Mouse (Mus musculus) spleen, embryonic (tissue): Measurements from ENCODE around the gene Relt.

Experiments used
- CTCF ChIA-PET: fragments of 350-600 bp; sonication (Branson Sonifier 250); formaldehyde crosslinking; loops from one replicate; lab custom pipeline; 2022; lab: Charles Lee

Relt gene

DNA sequence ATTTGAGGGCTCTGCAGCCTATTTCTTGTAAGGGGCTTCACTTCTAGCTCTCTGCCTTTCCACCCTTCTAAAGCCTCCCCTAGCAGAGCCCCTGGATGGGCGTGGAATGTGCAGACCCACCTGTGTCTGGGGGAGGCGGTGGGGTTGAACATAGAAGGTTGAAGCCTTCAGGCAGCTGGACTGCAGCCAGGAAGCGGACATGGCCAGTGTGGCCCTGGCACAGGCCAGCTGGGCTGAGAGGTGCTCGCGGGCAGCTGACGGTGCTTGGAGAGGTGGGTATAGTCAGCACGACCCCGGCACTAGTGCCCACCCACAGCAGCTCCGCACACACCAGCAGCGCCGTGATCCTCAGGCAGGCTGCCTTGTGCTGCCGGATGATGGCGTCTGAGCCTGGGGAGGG, 13.0 kb upstream of the Relt start:
- CTCF ChIA-PET: no interaction called here

DNA sequence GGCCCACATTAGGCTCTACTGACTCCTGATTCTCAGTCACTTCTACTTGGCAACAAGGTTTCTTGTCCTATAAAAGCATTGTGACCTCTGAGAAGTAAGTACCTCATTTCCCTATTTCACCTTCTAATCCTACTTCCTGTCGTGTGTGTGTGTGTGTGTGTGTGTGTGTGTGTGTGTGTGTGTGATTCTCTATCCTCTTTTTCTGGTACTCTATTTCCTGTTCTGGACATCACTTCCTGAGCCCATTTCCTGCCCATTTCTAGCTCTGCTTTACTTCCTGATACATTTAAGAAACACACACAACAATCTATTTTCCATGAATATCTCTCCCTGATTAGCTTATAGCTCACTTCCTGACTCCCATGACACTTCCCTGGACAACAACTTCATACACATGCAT, 12.6 kb upstream of the Relt start:
- CTCF ChIA-PET: interaction anchor here (1.1 kb wide), 1 partner anchor 8 kb away, joined by 5 read pairs; no protein-coding TSS in a partner anchor

DNA sequence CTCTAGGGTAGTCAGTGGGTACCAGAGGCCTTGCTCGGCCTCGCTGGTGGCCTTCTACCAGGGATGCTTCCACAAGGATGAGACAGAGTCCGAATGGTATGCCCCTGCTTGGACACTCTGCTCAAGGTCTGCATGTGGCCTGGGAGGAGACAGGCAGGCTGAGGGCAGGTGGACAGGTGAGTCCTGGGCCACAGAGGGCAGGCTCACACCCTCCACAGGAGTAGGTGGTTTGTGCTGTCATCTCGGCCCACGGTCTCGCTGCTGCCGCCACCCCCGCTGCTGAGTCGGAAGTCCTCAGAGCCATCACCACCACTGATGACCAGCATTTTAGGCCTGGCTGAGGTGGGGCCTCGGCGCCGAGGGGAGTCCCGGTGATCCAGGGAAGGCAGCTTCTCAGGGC, 10.0 kb upstream of the Relt start:
- CTCF ChIA-PET: no interaction called here

GRCm38 (mm10) chr7:100871892-100872291, 8.6 kb upstream of the Relt start:
- CTCF ChIA-PET: no interaction called here

- CTCF ChIA-PET: no interaction called here
These were observed 8.1 kb upstream of the Relt start for GRCm38 (mm10) chr7:100871355-100871754.

- CTCF ChIA-PET: interaction anchor here (1.3 to 2.8 kb wide), 2 partner anchors 14 to 21 kb away, joined by 7 to 13 read pairs; no protein-coding TSS in a partner anchor
These were observed 6.8 kb upstream of the Relt start for GRCm38 (mm10) chr7:100869877-100870629.

- CTCF ChIA-PET: interaction anchor here (1.1 to 2.8 kb wide), 3 partner anchors 13 to 19 kb away, joined by 4 to 13 read pairs (median 7); no protein-coding TSS in a partner anchor
These were observed 5.3 kb upstream of the Relt start for GRCm38 (mm10) chr7:100868551-100868950.

DNA sequence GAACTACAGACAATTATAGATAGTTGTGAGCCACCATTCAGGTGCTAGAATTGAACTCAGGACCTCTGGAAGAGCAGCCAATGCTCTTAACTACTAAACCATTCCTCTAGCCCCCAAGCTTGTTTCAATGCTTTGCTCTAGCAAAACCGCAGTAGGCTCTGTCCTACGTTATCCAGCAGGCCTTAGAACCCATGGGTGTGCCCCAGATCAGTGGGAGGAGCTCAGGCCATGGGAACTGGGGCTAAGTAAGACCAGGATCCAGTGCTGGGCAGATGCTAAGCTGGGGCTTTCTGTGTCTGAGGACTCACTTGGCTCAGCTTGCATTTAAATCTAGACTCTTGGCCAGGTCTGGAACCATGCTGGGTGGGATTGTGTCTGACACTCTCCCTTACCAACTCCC, 4.3 kb upstream of the Relt start:
- CTCF ChIA-PET: interaction anchor here (0.8 to 2.8 kb wide), 3 partner anchors 12 to 45 kb away, joined by 3 to 13 read pairs (median 4); no protein-coding TSS in a partner anchor

- CTCF ChIA-PET: no interaction called here
These were observed 3.4 kb upstream of the Relt start for GRCm38 (mm10) chr7:100866675-100867074.

- CTCF ChIA-PET: interaction anchor here (1.0 kb wide), 1 partner anchor 14 kb away, joined by 3 read pairs; no protein-coding TSS in a partner anchor
These were observed 893 bp downstream of the Relt start for GRCm38 (mm10) chr7:100862353-100862752.

DNA sequence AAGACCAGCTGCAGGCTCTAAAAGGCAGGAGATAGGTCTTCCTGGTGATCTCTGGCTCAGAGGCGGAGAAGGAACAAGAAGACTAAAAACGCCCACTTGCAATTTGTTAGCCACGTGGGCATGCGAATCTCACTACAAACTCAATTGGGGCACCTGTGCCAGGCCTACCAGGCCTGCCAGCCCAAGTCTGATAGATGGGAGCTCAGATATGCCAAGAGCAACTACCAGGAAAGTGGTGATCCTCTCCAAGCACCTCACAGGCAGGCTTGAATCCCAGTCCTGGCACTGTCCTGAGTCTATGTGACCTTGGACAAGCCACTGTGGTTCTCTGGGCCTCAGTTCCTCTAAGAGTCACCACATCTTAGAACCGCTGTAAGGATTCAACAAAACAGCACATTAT, 2.0 kb downstream of the Relt start:
- CTCF ChIA-PET: interaction anchor here (0.5 kb wide), 1 partner anchor 1766 kb away, joined by 4 read pairs; no protein-coding TSS in a partner anchor

GRCm38 (mm10) chr7:100860450-100860849, 2.8 kb downstream of the Relt start:
- CTCF ChIA-PET: interaction anchor here (1.1 kb wide), 1 partner anchor 11 kb away, joined by 3 read pairs; no protein-coding TSS in a partner anchor

DNA sequence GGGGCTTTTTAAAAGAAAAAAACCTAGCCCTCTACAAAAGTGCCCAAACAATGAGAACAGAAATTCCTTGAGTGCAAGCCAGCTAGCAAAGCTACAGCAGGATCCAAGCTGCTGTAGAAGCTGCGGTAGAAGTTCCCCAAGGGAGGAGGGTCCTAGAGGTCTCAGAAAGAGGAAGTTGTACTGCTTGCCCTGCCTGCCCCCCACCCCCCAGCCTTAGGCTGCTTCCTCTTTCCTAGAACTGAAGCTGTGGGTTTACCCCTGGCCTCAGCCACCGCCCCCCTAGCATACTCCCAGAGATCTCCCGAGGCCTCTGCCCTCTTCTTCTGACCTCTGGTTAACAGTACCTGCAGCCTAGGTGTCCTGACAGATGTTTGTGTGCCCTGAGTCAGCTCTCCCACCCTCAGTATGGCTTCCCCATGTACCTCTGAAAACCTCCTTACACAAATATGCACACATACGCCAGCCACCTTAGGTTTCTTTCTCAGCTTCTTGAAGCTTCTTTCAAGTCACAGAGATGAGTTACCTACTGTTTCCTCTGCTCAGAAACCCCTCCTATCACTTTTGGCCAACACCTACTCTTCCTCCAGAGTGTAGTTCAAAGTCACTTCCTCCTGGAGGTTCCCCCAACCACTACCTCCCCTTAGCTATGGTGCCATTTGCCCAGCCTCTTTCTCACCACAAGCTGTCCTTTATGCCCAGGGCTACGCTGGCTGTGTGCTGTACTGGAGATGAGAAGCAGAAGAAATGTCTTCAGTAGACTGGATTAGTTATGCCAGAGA, 7.3 kb downstream of the Relt start:
- CTCF ChIA-PET: interaction anchor here (0.6 to 1.9 kb wide), 3 partner anchors 12 to 75 kb away, joined by 4 to 7 read pairs (median 4); no protein-coding TSS in a partner anchor

GRCm38 (mm10) chr7:100855300-100855699, 7.9 kb downstream of the Relt start:
- CTCF ChIA-PET: interaction anchor here (0.6 to 1.9 kb wide), 3 partner anchors 13 to 76 kb away, joined by 4 to 7 read pairs (median 4); no protein-coding TSS in a partner anchor

GRCm38 (mm10) chr7:100854861-100855260, 8.4 kb downstream of the Relt start:
- CTCF ChIA-PET: interaction anchor here (0.6 to 1.9 kb wide), 4 partner anchors 10 to 76 kb away, joined by 4 to 7 read pairs (median 4); no protein-coding TSS in a partner anchor

GRCm38 (mm10) chr7:100854137-100854814, 9.0 kb downstream of the Relt start:
- CTCF ChIA-PET: interaction anchor here (1.2 kb wide), 1 partner anchor 9 kb away, joined by 4 read pairs; no protein-coding TSS in a partner anchor

DNA sequence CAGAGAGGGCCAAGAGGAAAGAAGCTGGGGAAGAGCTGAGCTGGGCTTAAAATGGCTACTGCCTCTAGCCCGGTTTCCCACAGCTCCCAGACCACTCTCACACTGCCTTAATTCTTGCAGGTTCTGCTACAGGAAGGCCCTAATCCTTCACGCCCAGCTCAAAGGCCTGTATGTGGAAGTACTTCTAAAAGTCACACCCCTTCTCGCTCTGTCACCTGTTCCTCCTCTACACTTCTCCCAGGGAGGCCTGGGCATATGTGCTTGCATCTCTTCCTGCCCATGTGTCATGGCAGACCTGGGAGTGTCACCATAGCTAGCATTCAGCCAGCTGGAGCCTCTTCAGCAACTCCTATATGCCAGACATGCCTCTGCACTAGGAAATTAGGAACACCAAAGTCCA, 9.8 kb downstream of the Relt start:
- CTCF ChIA-PET: interaction anchor here (1.0 kb wide), 1 partner anchor 10 kb away, joined by 3 read pairs; the partner anchor contains the start of gene Relt

GRCm38 (mm10) chr7:100851481-100852356, 11.5 kb downstream of the Relt start:
- CTCF ChIA-PET: no interaction called here

DNA sequence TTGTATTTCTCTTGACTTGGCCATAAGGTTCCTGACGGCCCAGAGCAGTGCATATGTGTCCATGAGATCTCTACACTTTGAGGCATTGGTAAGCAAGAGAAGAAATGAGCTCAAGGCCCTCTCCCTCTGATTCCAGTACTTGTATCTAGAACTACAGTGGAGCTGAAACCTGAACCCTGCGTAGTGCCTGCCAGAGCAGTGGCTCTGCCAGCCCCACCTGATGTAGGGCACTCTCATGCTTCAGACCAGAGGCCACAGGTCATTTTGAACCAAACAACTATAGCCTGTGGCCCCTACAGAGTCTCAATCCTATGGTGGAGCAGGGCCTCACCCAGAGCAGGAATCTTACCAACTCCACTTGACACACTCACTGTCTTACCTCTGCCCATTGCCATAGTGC, 13.7 kb downstream of the Relt start:
- CTCF ChIA-PET: interaction anchor here (0.6 to 3.6 kb wide), 8 partner anchors 11 to 84 kb away, joined by 3 to 15 read pairs (median 6); no protein-coding TSS in a partner anchor

- CTCF ChIA-PET: interaction anchor here (0.5 to 3.6 kb wide), 11 partner anchors 10 to 1127 kb away, joined by 3 to 15 read pairs (median 4); partner anchors contain the start of gene Relt
These were observed 14.5 kb downstream of the Relt start for GRCm38 (mm10) chr7:100848744-100849143.
